Mouse (Mus musculus): Measurements from ENCODE around the gene Pld4.
"Not testable (repeated sequence)": the region's sequence is repeated elsewhere in the genome, so short reads cannot be mapped to it uniquely, and the experiment has no call there.

Pld4 gene

GRCm38 (mm10) chr12:112801864-112802846 lies 41.7 kb downstream of the Pld4 start, which contains the start of gene Ahnak2:
Gene Ahnak2, minus strand, starts transcription at chr12:112802657.
- DNase-seq (ENCODE audit: low read depth): no peak

GRCm38 (mm10) chr12:112802917-112803316 lies 42.5 kb downstream of the Pld4 start:
- DNase-seq (ENCODE audit: low read depth): no peak

- peak; percentile 76 for DNase-seq (ENCODE audit: low read depth)
Measured at GRCm38 (mm10) chr12:112804046-112804445, 43.6 kb downstream of the Pld4 start.

- no peak for DNase-seq (ENCODE audit: low read depth)
Measured at GRCm38 (mm10) chr12:112806044-112806443, 45.6 kb downstream of the Pld4 start.

- DNase-seq (ENCODE audit: low read depth): no peak
Measured at GRCm38 (mm10) chr12:112807796-112808195, 47.3 kb downstream of the Pld4 start.

GRCm38 (mm10) chr12:112808212-112808586 lies 47.7 kb downstream of the Pld4 start:
- peak; percentile 24 for DNase-seq (ENCODE audit: low read depth)

GRCm38 (mm10) chr12:112808587-112809364 lies 48.3 kb downstream of the Pld4 start, which contains the start of gene Clba1:
Gene Clba1, plus strand, starts transcription at chr12:112808937.
- peak; percentile 98 for DNase-seq (ENCODE audit: low read depth)

- no peak for DNase-seq (ENCODE audit: low read depth)
Measured at GRCm38 (mm10) chr12:112809641-112810040, 49.2 kb downstream of the Pld4 start.

GRCm38 (mm10) chr12:112810092-112810885 lies 49.8 kb downstream of the Pld4 start:
- DNase-seq (ENCODE audit: low read depth): peak; percentile 42

GRCm38 (mm10) chr12:112813370-112813769 lies 52.9 kb downstream of the Pld4 start:
- no peak for DNase-seq (ENCODE audit: low read depth)

GRCm38 (mm10) chr12:112814682-112815470 lies 54.4 kb downstream of the Pld4 start:
- no peak for DNase-seq (ENCODE audit: low read depth)

GRCm38 (mm10) chr12:112816294-112816693 lies 55.8 kb downstream of the Pld4 start:
- peak; percentile 77 for DNase-seq (ENCODE audit: low read depth)

GRCm38 (mm10) chr12:112816866-112817265 lies 56.4 kb downstream of the Pld4 start:
- not testable (repeated sequence) for DNase-seq (ENCODE audit: low read depth)
